In genomic region chr6:39295727-39296411, GRCm38 (mm10) we compare ENCODE assay signal across 12 mouse cellular contexts.
DNase-seq lines count a peak whose midpoint lies in the region; ATAC-seq lines count a peak whose summit lies in the region.
"Had no signal": no experiment of that assay in that cellular context is flagged by ENCODE, and none has a peak within 500 bp of the region (broad histone marks: within the 10 kb centered on the region; RNA-seq: fewer than 3 reads in every experiment).

No protein-coding gene starts in this region.

- ATAC-seq in lung, embryonic 16.5 days (ENCODE audit: low read depth): no peak; the same call in 1 of the 2 replicates
- no peak for ATAC-seq in stomach, embryonic 15.5 days (ENCODE audit: insufficient read depth, low FRiP score, low read depth)
- ATAC-seq in liver, embryonic 11.5 days (replicated peaks; ENCODE audit: low FRiP score): no peak
- ATAC-seq in midbrain, embryonic 13.5 days: no peak

- H3K4me1 ChIP-seq in lung, embryonic 16.5 days (replicated peaks; ENCODE audit: control insufficient read depth, insufficient read depth, low read length): 0 out of 2 replicates have a peak, but pooled peaks cover 3% of the 10 kb centered on the region
- H3K4me1 ChIP-seq in embryonic facial prominence, embryonic 10.5 days: peaks cover 12% of the 10 kb centered on the region
- no peaks in the 10 kb centered on the region for H3K4me1 ChIP-seq in stomach, embryonic 15.5 days
- H3K4me1 ChIP-seq in liver, embryonic 11.5 days (replicated peaks; ENCODE audit: control insufficient read depth, insufficient read depth, low read length): 0 out of 2 replicates have a peak, but pooled peaks cover 2% of the 10 kb centered on the region
- 0 out of 2 replicates have a peak, but pooled peaks cover 2% of the 10 kb centered on the region for H3K4me1 ChIP-seq in midbrain, embryonic 13.5 days (replicated peaks)

- DNase-seq in lung, postnatal 36 days: no peak
- DNase-seq in embryonic facial prominence, embryonic 10.5 days (ENCODE audit: low spot score): no peak
- peak; percentile 33 for DNase-seq in kidney, postnatal 14 days
- no peak for DNase-seq in liver, embryonic 11.5 days (ENCODE audit: low spot score)
- DNase-seq in cerebellum, adult 18-20 months: no peak
- DNase-seq: cerebellum, adult 9-11 months; right cerebral cortex, postnatal 4 days had no signal

- 27% methylated on average over 14 of the region's 14 CpGs for WGBS in lung, embryonic 16.5 days
- WGBS in embryonic facial prominence, embryonic 10.5 days: 49% methylated on average over 14 of the region's 14 CpGs
- 22% methylated on average over 14 of the region's 14 CpGs for WGBS in stomach, embryonic 15.5 days
- WGBS in liver, embryonic 11.5 days: 44% methylated on average over 14 of the region's 14 CpGs
- 50% methylated on average over 14 of the region's 14 CpGs for WGBS in midbrain, embryonic 13.5 days

- H3K9me3 ChIP-seq in lung, embryonic 16.5 days (ENCODE audit: control insufficient read depth, low read length): no peaks in the 10 kb centered on the region
- no peaks in the 10 kb centered on the region for H3K9me3 ChIP-seq in embryonic facial prominence, embryonic 10.5 days
- no peaks in the 10 kb centered on the region for H3K9me3 ChIP-seq in stomach, embryonic 15.5 days
- H3K9me3 ChIP-seq in liver, embryonic 11.5 days (ENCODE audit: control insufficient read depth, low read length): no peaks in the 10 kb centered on the region
- H3K9me3 ChIP-seq in midbrain, embryonic 13.5 days: no peaks in the 10 kb centered on the region

- no peaks in the 10 kb centered on the region for H3K36me3 ChIP-seq in lung, embryonic 16.5 days (ENCODE audit: control insufficient read depth, insufficient read depth, low read length)
- no peaks in the 10 kb centered on the region for H3K36me3 ChIP-seq in embryonic facial prominence, embryonic 10.5 days (replicated peaks)
- no peaks in the 10 kb centered on the region for H3K36me3 ChIP-seq in stomach, embryonic 15.5 days
- H3K36me3 ChIP-seq in liver, embryonic 11.5 days (ENCODE audit: control insufficient read depth, insufficient read depth, low read length): no peaks in the 10 kb centered on the region
- no peaks in the 10 kb centered on the region for H3K36me3 ChIP-seq in midbrain, embryonic 13.5 days

- no peaks in the 10 kb centered on the region for H3K27me3 ChIP-seq in lung, embryonic 16.5 days (ENCODE audit: control insufficient read depth, insufficient read depth, low read depth, low read length)
- H3K27me3 ChIP-seq in embryonic facial prominence, embryonic 10.5 days (replicated peaks; ENCODE audit: low read depth, poor library complexity, severe bottlenecking): no peaks in the 10 kb centered on the region
- no peaks in the 10 kb centered on the region for H3K27me3 ChIP-seq in stomach, embryonic 15.5 days (replicated peaks)
- no peaks in the 10 kb centered on the region for H3K27me3 ChIP-seq in liver, embryonic 11.5 days (replicated peaks; ENCODE audit: control insufficient read depth, insufficient read depth, low read length)
- H3K27me3 ChIP-seq in midbrain, embryonic 13.5 days: no peaks in the 10 kb centered on the region
- H3K27me3 ChIP-seq: Patski had no signal

- peak overlapping the region; percentile 32 for H3K4me2 ChIP-seq in lung, embryonic 16.5 days (ENCODE audit: low read depth, low read length)
- peak overlapping the region; percentile 20; the same call in 1 of the 2 replicates for H3K4me2 ChIP-seq in stomach, embryonic 15.5 days
- H3K4me2 ChIP-seq in liver, embryonic 11.5 days: no peak overlapping the region
- H3K4me2 ChIP-seq in midbrain, embryonic 13.5 days (replicated peaks): no peak overlapping the region

- H3K4me3 ChIP-seq in lung, embryonic 16.5 days (ENCODE audit: low read length): no peak overlapping the region
- H3K4me3 ChIP-seq in embryonic facial prominence, embryonic 10.5 days: no peak overlapping the region
- H3K4me3 ChIP-seq in stomach, embryonic 15.5 days (replicated peaks): no peak overlapping the region
- no peak overlapping the region for H3K4me3 ChIP-seq in liver, embryonic 11.5 days (ENCODE audit: low read depth, low read length)
- H3K4me3 ChIP-seq in midbrain, embryonic 13.5 days (replicated peaks): no peak overlapping the region

- no peak overlapping the region for H3K9ac ChIP-seq in lung, embryonic 16.5 days (ENCODE audit: low read length)
- no peak overlapping the region for H3K9ac ChIP-seq in stomach, embryonic 15.5 days
- H3K9ac ChIP-seq in liver, embryonic 11.5 days (ENCODE audit: low read depth, low read length): no peak overlapping the region
- H3K9ac ChIP-seq in midbrain, embryonic 13.5 days (replicated peaks): no peak overlapping the region

- no peak overlapping the region for H3K27ac ChIP-seq in lung, embryonic 16.5 days (ENCODE audit: low read length)
- peak overlapping the region; percentile 61; the same call in 1 of the 2 replicates for H3K27ac ChIP-seq in embryonic facial prominence, embryonic 10.5 days (replicated peaks)
- no peak overlapping the region for H3K27ac ChIP-seq in stomach, embryonic 15.5 days
- H3K27ac ChIP-seq in liver, embryonic 11.5 days (ENCODE audit: low read depth, low read length): no peak overlapping the region
- H3K27ac ChIP-seq in midbrain, embryonic 13.5 days: no peak overlapping the region
- H3K27ac ChIP-seq: macrophage had no signal

Comparison
In these comparisons a context has a peak if more than half of its experiments do, and no peak if none do; other contexts are left out.
1. H3K4me2 ChIP-seq: peak in lung, embryonic 16.5 days (single experiment) and stomach, embryonic 15.5 days (single experiment); none in liver, embryonic 11.5 days (single experiment) and midbrain, embryonic 13.5 days (single experiment).